ENCODE assay signal across 24 mouse cellular contexts in genomic region chr13:73839137-73839548, GRCm38 (mm10). TPM values are rescaled to one million over a fixed set of nuclear protein-coding genes. Genes with fewer than 3 reads are reported as not detected.
DNase-seq lines count a peak whose midpoint lies in the region; ATAC-seq lines count a peak whose summit lies in the region.
"Had no signal": no experiment of that assay in that cellular context is flagged by ENCODE, and none has a peak within 500 bp of the region (broad histone marks: within the 10 kb centered on the region; RNA-seq: fewer than 3 reads in every experiment).

No protein-coding gene starts in this region.

- H3K4me1 ChIP-seq in forebrain, embryonic 14.5 days (ENCODE audit: control insufficient read depth, insufficient read depth, low read length) = no peaks in the 10 kb centered on the region
- H3K4me1 ChIP-seq in forebrain, embryonic 15.5 days = 0 out of 2 replicates have a peak, but pooled peaks cover 7% of the 10 kb centered on the region
- no peaks in the 10 kb centered on the region for H3K4me1 ChIP-seq in midbrain, embryonic 14.5 days (ENCODE audit: control insufficient read depth, insufficient read depth, low read length)
- H3K4me1 ChIP-seq in embryonic facial prominence, embryonic 10.5 days = peaks cover 55% of the 10 kb centered on the region
- H3K4me1 ChIP-seq: stomach, embryonic 15.5 days had no signal

- H3K4me3 ChIP-seq in forebrain, embryonic 14.5 days (ENCODE audit: low read depth, low read length) = no peak overlapping the region
- H3K4me3 ChIP-seq in forebrain, embryonic 15.5 days = no peak overlapping the region
- no peak overlapping the region for H3K4me3 ChIP-seq in midbrain, embryonic 14.5 days (replicated peaks; ENCODE audit: low read depth, low read length)
- H3K4me3 ChIP-seq in embryonic facial prominence, embryonic 10.5 days = no peak overlapping the region
- H3K4me3 ChIP-seq: limb, embryonic 12.5 days; stomach, embryonic 15.5 days had no signal

- intact Hi-C loops in left cerebral cortex, postnatal 4 days (cut with DNase I) = no loop called here

- 65% methylated on average over 11 of the region's 11 CpGs for WGBS in forebrain, embryonic 14.5 days
- WGBS in forebrain, embryonic 15.5 days = 64% methylated on average over 11 of the region's 11 CpGs
- WGBS in midbrain, embryonic 14.5 days = 39% methylated on average over 11 of the region's 11 CpGs
- 77% methylated on average over 11 of the region's 11 CpGs for WGBS in embryonic facial prominence, embryonic 10.5 days

- no peak for ATAC-seq in forebrain, embryonic 14.5 days
- ATAC-seq in forebrain, embryonic 15.5 days (replicated peaks) = no peak
- peak; percentile 18; the same call in 1 of the 2 replicates for ATAC-seq in midbrain, embryonic 14.5 days (ENCODE audit: low FRiP score, low TSS enrichment)
- ATAC-seq: forebrain, embryonic 16.5 days; liver, postnatal 0 days; lung, postnatal 0 days had no signal

- no peak overlapping the region for H3K9ac ChIP-seq in forebrain, embryonic 14.5 days (ENCODE audit: low read length)
- no peak overlapping the region for H3K9ac ChIP-seq in forebrain, embryonic 15.5 days (replicated peaks)
- H3K9ac ChIP-seq in midbrain, embryonic 14.5 days (replicated peaks; ENCODE audit: low read length) = no peak overlapping the region
- H3K9ac ChIP-seq: limb, embryonic 12.5 days; liver, postnatal 0 days; stomach, embryonic 15.5 days had no signal

- peak; percentile 27 for DNase-seq in forebrain, embryonic 14.5 days (ENCODE audit: low spot score)
- peak; percentile 38 for DNase-seq in left cerebral cortex, postnatal 4 days
- no peak for DNase-seq in left cerebral cortex, adult 8-10 months (ENCODE audit: low spot score in 2 of 2)
- DNase-seq in midbrain, embryonic 14.5 days = peak; percentile 76
- DNase-seq in retina, postnatal 1 day = peak; percentile 49
- DNase-seq in embryonic facial prominence, embryonic 10.5 days (ENCODE audit: low spot score) = no peak
- no peak for DNase-seq in gastrocnemius, postnatal 25 days
- DNase-seq: adrenal gland, postnatal 14 days; cerebellum, postnatal 25 days; gastrocnemius, postnatal 14 days; heart, adult 18-20 months; kidney, adult 11 months; layer of hippocampus, adult 9-11 months; liver, postnatal 0 days; thymus, adult 18-20 months; thymus, postnatal 36 days had no signal

- no peaks in the 10 kb centered on the region for H3K27me3 ChIP-seq in forebrain, embryonic 14.5 days (replicated peaks; ENCODE audit: control insufficient read depth, insufficient read depth, low read length)
- no peaks in the 10 kb centered on the region for H3K27me3 ChIP-seq in forebrain, embryonic 15.5 days
- H3K27me3 ChIP-seq in midbrain, embryonic 14.5 days (ENCODE audit: control insufficient read depth, insufficient read depth, low read length) = no peaks in the 10 kb centered on the region
- H3K27me3 ChIP-seq in embryonic facial prominence, embryonic 10.5 days (replicated peaks; ENCODE audit: low read depth, poor library complexity, severe bottlenecking) = no peaks in the 10 kb centered on the region
- H3K27me3 ChIP-seq: limb, embryonic 12.5 days; stomach, embryonic 15.5 days had no signal

- no peaks in the 10 kb centered on the region for H3K9me3 ChIP-seq in forebrain, embryonic 14.5 days (replicated peaks; ENCODE audit: control insufficient read depth, low read length)
- no peaks in the 10 kb centered on the region for H3K9me3 ChIP-seq in forebrain, embryonic 15.5 days
- H3K9me3 ChIP-seq in midbrain, embryonic 14.5 days (ENCODE audit: control insufficient read depth, low read length) = no peaks in the 10 kb centered on the region
- H3K9me3 ChIP-seq in embryonic facial prominence, embryonic 10.5 days = no peaks in the 10 kb centered on the region
- H3K9me3 ChIP-seq: limb, embryonic 12.5 days; stomach, embryonic 15.5 days had no signal

- H3K27ac ChIP-seq in forebrain, embryonic 14.5 days (ENCODE audit: low read depth, low read length) = no peak overlapping the region
- no peak overlapping the region for H3K27ac ChIP-seq in forebrain, embryonic 15.5 days (replicated peaks)
- 0 out of 2 replicates have a peak overlapping the region, but pooled peaks have one; percentile 6 for H3K27ac ChIP-seq in midbrain, embryonic 14.5 days (replicated peaks; ENCODE audit: low read depth, low read length)
- H3K27ac ChIP-seq in embryonic facial prominence, embryonic 10.5 days (replicated peaks) = no peak overlapping the region; the same call in 1 of the 2 replicates
- H3K27ac ChIP-seq: kidney, postnatal 0 days; macrophage; stomach, embryonic 15.5 days had no signal

- no peaks in the 10 kb centered on the region for H3K36me3 ChIP-seq in forebrain, embryonic 14.5 days (ENCODE audit: control insufficient read depth, insufficient read depth, low read length)
- no peaks in the 10 kb centered on the region for H3K36me3 ChIP-seq in forebrain, embryonic 15.5 days
- H3K36me3 ChIP-seq in midbrain, embryonic 14.5 days (ENCODE audit: control insufficient read depth, insufficient read depth, low read length) = no peaks in the 10 kb centered on the region
- H3K36me3 ChIP-seq in embryonic facial prominence, embryonic 10.5 days (replicated peaks) = peaks cover 35% of the 10 kb centered on the region
- H3K36me3 ChIP-seq: stomach, embryonic 15.5 days had no signal

- H3K4me2 ChIP-seq in forebrain, embryonic 14.5 days (ENCODE audit: low read length) = no peak overlapping the region
- no peak overlapping the region for H3K4me2 ChIP-seq in forebrain, embryonic 15.5 days (replicated peaks)
- H3K4me2 ChIP-seq in midbrain, embryonic 14.5 days (ENCODE audit: low read length) = no peak overlapping the region
- H3K4me2 ChIP-seq: limb, embryonic 12.5 days; liver, embryonic 11.5 days; stomach, embryonic 15.5 days had no signal

RNA-seq across cellular contexts. Expression of gene Nkd2, which starts 8.3 kb away (rescaled TPM):
- 6.2 and 8.5 TPM in 2 replicates for polyA plus RNA-seq in forebrain, embryonic 14.5 days (2014; fragmentation: Nextera tagmentation; extraction: Ambion mirVana)
- polyA plus RNA-seq in forebrain, embryonic 15.5 days (2015; fragmentation: Nextera tagmentation; extraction: Ambion mirVana) = 7.4 and 8.1 TPM in 2 replicates
- total RNA-seq in left cerebral cortex, postnatal 4 days (2021) = 10 to 100 TPM; 21.4 TPM
- total RNA-seq in left cerebral cortex, adult 8-10 months (2022) = 1 to 10 TPM; 2.6 to 3.4 (median 3.2) TPM
- 11.1 and 12.6 TPM in 2 replicates for polyA plus RNA-seq in midbrain, embryonic 14.5 days (2014; fragmentation: Nextera tagmentation; extraction: Ambion mirVana)
- 20.8 and 26.2 TPM in 2 replicates for polyA plus RNA-seq in embryonic facial prominence, embryonic 10.5 days (2016; fragmentation: Nextera tagmentation; extraction: Ambion mirVana)
- total RNA-seq in gastrocnemius, postnatal 25 days (2021) = 1 to 10 TPM; 1.0 to 2.3 TPM
- polyA plus RNA-seq: macrophage had no signal

Comparison
In these comparisons a context has a peak if more than half of its experiments do, and no peak if none do; other contexts are left out.
1. DNase-seq: peak in forebrain, embryonic 14.5 days (single experiment), left cerebral cortex, postnatal 4 days (single experiment), midbrain, embryonic 14.5 days (single experiment) and retina, postnatal 1 day (single experiment); none in left cerebral cortex, adult 8-10 months (0 of 2), embryonic facial prominence, embryonic 10.5 days (single experiment) and gastrocnemius, postnatal 25 days (single experiment).